Mouse (Mus musculus) MEL (cell line): ENCODE data around the gene Lrrc32. TPM values are rescaled to one million over a fixed set of nuclear protein-coding genes. Genes with fewer than 3 reads are reported as not detected.

Experiments used
- DNase-seq: peaks from one replicate; pipeline ENCODE4 v3.0.0; 2011; ENCODE audit warnings: low read depth, low spot score
- H3K27ac ChIP-seq: 2 replicates; pipeline ENCODE4 v1.5.1; 2012; ENCODE audit warnings: low read depth, mild to moderate bottlenecking, control low read depth, low read length, moderate library complexity; ENCODE audit not compliant: control insufficient read depth
- H3K27me3 ChIP-seq, 2 experiments: fragments of 150-350 bp in 1 of 2; sonication (generic) in 1 of 2; 2 replicates each; pipeline ENCODE4 v1.6.1; 2012; ENCODE audit warnings: low read length in 2 of 2, mild to moderate bottlenecking in 2 of 2, improper control_type of control experiment in 1 of 2, moderate library complexity in 1 of 2; ENCODE audit not compliant: insufficient read depth in 2 of 2, control insufficient read depth in 1 of 2
- H3K36me3 ChIP-seq, 2 experiments: 2 replicates each; pipeline ENCODE4 v1.6.1; 2012 to 2014; ENCODE audit warnings: low read length in 2 of 2, improper control_type of control experiment in 1 of 2, inconsistent platforms in 1 of 2, mild to moderate bottlenecking in 1 of 2; ENCODE audit not compliant: insufficient read depth in 2 of 2, control insufficient read depth in 1 of 2
- H3K4me1 ChIP-seq, 2 experiments: fragments of 150-350 bp in 1 of 2; sonication (generic) in 1 of 2; 2 replicates each; pipeline ENCODE4 v1.6.1; 2012; ENCODE audit warnings: low read length in 2 of 2, improper control_type of control experiment in 1 of 2, mild to moderate bottlenecking in 1 of 2; ENCODE audit not compliant: insufficient read depth in 2 of 2, control insufficient read depth in 1 of 2
- H3K4me3 ChIP-seq, 2 experiments: fragments of 150-350 bp in 1 of 2; sonication (generic) in 1 of 2; 2 replicates each; pipeline ENCODE4 v1.5.1; 2012; ENCODE audit warnings: low read depth in 2 of 2, low read length in 2 of 2, mild to moderate bottlenecking in 2 of 2, moderate library complexity in 2 of 2, control low read depth in 1 of 2, improper control_type of control experiment in 1 of 2; ENCODE audit not compliant: control insufficient read depth in 1 of 2, insufficient read depth in 1 of 2
- H3K79me2 ChIP-seq: 2 replicates; pipeline ENCODE4 v1.6.1; 2012; ENCODE audit warnings: mild to moderate bottlenecking, low read length, moderate library complexity; ENCODE audit not compliant: control insufficient read depth, poor library complexity, insufficient read depth
- H3K9ac ChIP-seq: 2 replicates; pipeline ENCODE4 v1.6.1; 2012; ENCODE audit warnings: low read depth, mild to moderate bottlenecking, control low read depth, low read length, moderate library complexity; ENCODE audit not compliant: control insufficient read depth, poor library complexity, severe bottlenecking
- H3K9me3 ChIP-seq: fragments of 150-350 bp; sonication (generic); replicated peaks from 2 replicates; pipeline ENCODE4 v1.6.1; 2012; ENCODE audit warnings: mild to moderate bottlenecking, low read length, improper control_type of control experiment, moderate library complexity; ENCODE audit not compliant: insufficient read depth
- CHD1 ChIP-seq: IDR thresholded peaks from 2 replicates; pipeline ENCODE4 v1.6.1; 2012; ENCODE audit warnings: low read depth, mild to moderate bottlenecking, inconsistent platforms, low read length, improper control_type of control experiment
- CTCF ChIP-seq, 3 experiments: IDR thresholded peaks in 2 of 3; conservative IDR thresholded peaks in 1 of 3; 2 replicates each; pipeline ENCODE4 v1.5.1; 2011 to 2012; ENCODE audit warnings: low read length in 3 of 3, low read depth in 2 of 3, mild to moderate bottlenecking in 2 of 3, improper control_type of control experiment in 1 of 3, inconsistent platforms in 1 of 3, mixed read lengths in 1 of 3, moderate library complexity in 1 of 3; ENCODE audit not compliant: control insufficient read depth in 1 of 3, insufficient read depth in 1 of 3, poor library complexity in 1 of 3, severe bottlenecking in 1 of 3
- ELF1 ChIP-seq: IDR thresholded peaks from 2 replicates; pipeline ENCODE4 v1.6.1; 2014; ENCODE audit warnings: low read depth, mild to moderate bottlenecking, inconsistent platforms, low read length, improper control_type of control experiment, moderate library complexity
- GABPA ChIP-seq: IDR thresholded peaks from 2 replicates; pipeline ENCODE4 v1.6.1; 2012; ENCODE audit warnings: low read depth, mild to moderate bottlenecking, inconsistent platforms, low read length, improper control_type of control experiment, moderate library complexity
- GATA1 ChIP-seq: IDR thresholded peaks from 2 replicates; pipeline ENCODE4 v1.6.1; 2011; ENCODE audit warnings: low read depth, low read length, improper control_type of control experiment
- HCFC1 ChIP-seq: IDR thresholded peaks from 2 replicates; pipeline ENCODE4 v1.6.1; 2012; ENCODE audit warnings: low read depth, mild to moderate bottlenecking, inconsistent platforms, low read length, improper control_type of control experiment, moderate library complexity
- MAX ChIP-seq: IDR thresholded peaks from 2 replicates; pipeline ENCODE4 v1.6.1; 2011; ENCODE audit warnings: low read length, improper control_type of control experiment
- MAZ ChIP-seq: IDR thresholded peaks from 2 replicates; pipeline ENCODE4 v1.6.1; 2012; ENCODE audit warnings: low read depth, mild to moderate bottlenecking, inconsistent platforms, low read length, improper control_type of control experiment
- MEF2A ChIP-seq: IDR thresholded peaks from 2 replicates; pipeline ENCODE4 v1.6.1; 2014; ENCODE audit warnings: low read depth, mild to moderate bottlenecking, inconsistent platforms, low read length, improper control_type of control experiment; ENCODE audit not compliant: poor library complexity, insufficient replicate concordance, severe bottlenecking; ENCODE audit errors: extremely low read depth
- MYC ChIP-seq: IDR thresholded peaks from 2 replicates; pipeline ENCODE4 v1.6.1; 2011; ENCODE audit warnings: low read depth, mild to moderate bottlenecking, low read length, improper control_type of control experiment, moderate library complexity
- POLR2A ChIP-seq, 2 experiments: IDR thresholded peaks; 2 replicates each; pipeline ENCODE4 v1.6.1; 2011 to 2012; ENCODE audit warnings: low read length in 2 of 2, mild to moderate bottlenecking in 2 of 2, control low read depth in 1 of 2, improper control_type of control experiment in 1 of 2, low read depth in 1 of 2, moderate library complexity in 1 of 2; ENCODE audit not compliant: control insufficient read depth in 1 of 2, insufficient read depth in 1 of 2, poor library complexity in 1 of 2
- POLR2AphosphoS2 ChIP-seq: IDR thresholded peaks from 2 replicates; pipeline ENCODE4 v1.6.1; 2011; ENCODE audit warnings: low read length, improper control_type of control experiment
- RCOR1 ChIP-seq: IDR thresholded peaks from 2 replicates; pipeline ENCODE4 v1.6.1; 2012; ENCODE audit warnings: low read depth, mild to moderate bottlenecking, inconsistent platforms, low read length, improper control_type of control experiment
- SIN3A ChIP-seq: IDR thresholded peaks from 2 replicates; pipeline ENCODE4 v1.6.1; 2012; ENCODE audit warnings: low read length, improper control_type of control experiment, inconsistent platforms
- TCF12 ChIP-seq: IDR thresholded peaks from 2 replicates; pipeline ENCODE4 v1.6.1; 2014; ENCODE audit warnings: low read depth, mild to moderate bottlenecking, inconsistent platforms, low read length, improper control_type of control experiment, moderate library complexity
- USF2 ChIP-seq, 2 experiments: IDR thresholded peaks; 2 replicates each; pipeline ENCODE4 v1.6.1; 2011 to 2012; ENCODE audit warnings: improper control_type of control experiment in 2 of 2, low read length in 2 of 2, borderline replicate concordance in 1 of 2, inconsistent platforms in 1 of 2, low read depth in 1 of 2, mild to moderate bottlenecking in 1 of 2; ENCODE audit not compliant: insufficient read depth in 1 of 2
- ZKSCAN1 ChIP-seq: IDR thresholded peaks from 2 replicates; pipeline ENCODE4 v1.6.1; 2012; ENCODE audit warnings: low read depth, mild to moderate bottlenecking, inconsistent platforms, low read length, improper control_type of control experiment, moderate library complexity
- ZMIZ1 ChIP-seq: IDR thresholded peaks from 2 replicates; pipeline ENCODE4 v1.6.1; 2012; ENCODE audit warnings: low read depth, mild to moderate bottlenecking, inconsistent platforms, low read length, improper control_type of control experiment, moderate library complexity
- ZNF384 ChIP-seq: IDR thresholded peaks from 2 replicates; pipeline ENCODE4 v1.6.1; 2012; ENCODE audit warnings: low read depth, mild to moderate bottlenecking, inconsistent platforms, low read length, improper control_type of control experiment
- polyA plus RNA-seq, 2 experiments: library from polyadenylated mRNA; stranded (reverse) in 1 of 2; unstranded in 1 of 2; fragments of >175 nt in 1 of 2; fragments of >200 nt in 1 of 2; gene quantifications; 2 replicates each; pipeline versions ENCODE4 v1.2.1 to v1.2.4; 2012; ENCODE audit warnings: low replicate concordance in 2 of 2, low read depth in 1 of 2; ENCODE audit not compliant: insufficient read length in 2 of 2, insufficient read depth in 1 of 2, missing spikeins in 1 of 2
- total RNA-seq: library from RNA; depleted of rRNA; stranded (reverse); fragments of 300-350 nt; gene quantifications from 2 replicates; pipeline ENCODE4 v1.2.3, GENCODE M21; 2012; rRNA removed

Gene Lrrc32
- total RNA-seq: not detected in 2 replicates
- polyA plus RNA-seq: not detected

DNA sequence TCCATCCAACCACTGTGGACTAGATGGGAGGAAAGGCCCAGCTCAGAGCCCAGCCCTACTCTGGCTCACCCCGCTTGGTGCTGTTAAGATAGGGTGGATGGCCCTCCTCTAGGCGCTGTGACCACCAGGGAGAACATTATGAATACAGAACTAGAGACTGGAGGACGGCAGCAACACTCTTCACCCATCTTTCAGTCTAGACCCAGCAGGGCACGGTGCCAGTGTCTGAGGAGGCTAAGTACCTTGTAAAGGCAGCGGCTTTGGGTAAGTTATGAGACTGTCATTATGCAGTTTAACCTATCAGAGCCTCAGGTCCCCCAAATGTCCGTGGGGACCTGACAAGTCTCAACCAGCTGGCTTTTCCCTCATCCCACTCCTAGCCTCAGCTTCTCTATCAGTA, at the start of gene Lrrc32:
Gene Lrrc32, plus strand, starts transcription at position 153 of the 400 bp plus-strand sequence.
- TF ChIP-seq POLR2A (IDR thresholded peaks at IDR 0.05; ENCODE audit: control insufficient read depth in 1 of 2, insufficient read depth in 1 of 2, low read depth in 1 of 2, low read length in 2 of 2, poor library complexity in 1 of 2) (no peak), GABPA (no peak), POLR2AphosphoS2 (no peak), MAZ (no peak), ZKSCAN1 (no peak), GATA1 (no peak), MAX (no peak), SIN3A (no peak), ZNF384 (no peak)
- Histone ChIP-seq H3K4me3 (peak within 1 kb of the TSS in 1 of 2 experiments; percentile 13; a peak in 2 of 4 replicates), H3K36me3 (no peaks in the 10 kb centered on the region), H3K27ac (no peak within 1 kb of the TSS), H3K9me3 (no peaks in the 10 kb centered on the region), H3K9ac (no peak within 1 kb of the TSS), H3K27me3 (no peaks in the 10 kb centered on the region; a peak in 2 of 4 replicates), H3K79me2 (no peaks in the 10 kb centered on the region), H3K4me1 (no peaks in the 10 kb centered on the region)
- no peak for DNase-seq

DNA sequence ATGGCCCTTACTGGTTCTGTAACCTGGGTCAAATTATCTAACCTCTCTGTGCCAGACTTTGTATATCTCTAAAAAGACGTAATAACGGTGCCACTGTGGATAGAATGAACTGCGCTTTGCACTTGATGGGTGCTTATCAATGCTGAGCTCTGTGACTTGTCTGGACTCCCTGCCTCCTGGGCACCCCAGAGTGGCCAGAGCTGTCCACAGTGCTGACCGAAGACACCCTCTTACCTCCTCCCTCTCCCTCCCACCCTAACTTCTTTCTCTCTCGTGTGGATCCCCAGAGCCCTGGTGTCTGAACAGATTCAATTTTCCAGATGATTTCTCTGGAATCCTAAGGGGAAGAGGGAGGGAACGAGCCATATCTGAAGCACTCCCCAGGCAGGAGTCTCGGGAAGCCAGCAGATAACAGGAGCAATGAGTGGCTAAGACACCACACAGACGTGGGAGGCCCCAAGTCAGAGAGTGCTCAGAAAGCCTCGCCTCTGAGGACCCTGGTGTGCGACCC, 49.1 kb upstream of the Lrrc32 start, which contains the start of gene Gucy2d:
Gene Gucy2d, plus strand, starts transcription at position 461 of the 511 bp plus-strand sequence.
- Histone ChIP-seq H3K4me1 (no peaks in the 10 kb centered on the region), H3K27ac (no peak within 1 kb of the TSS), H3K79me2 (no peaks in the 10 kb centered on the region), H3K9ac (no peak within 1 kb of the TSS), H3K36me3 (no peaks in the 10 kb centered on the region), H3K27me3 (no peaks in the 10 kb centered on the region; a peak in 1 of 4 replicates), H3K9me3 (no peaks in the 10 kb centered on the region), H3K4me3 (no peak within 1 kb of the TSS)
- no peak for TF ChIP-seq MYC
- TF ChIP-seq RCOR1: no peak
- TF ChIP-seq HCFC1: no peak
- TF ChIP-seq USF2 (IDR thresholded peaks at IDR 0.05; ENCODE audit: borderline replicate concordance in 1 of 2, insufficient read depth in 1 of 2, low read depth in 1 of 2, low read length in 2 of 2): no peak
- DNase-seq: peak; percentile 46

DNA sequence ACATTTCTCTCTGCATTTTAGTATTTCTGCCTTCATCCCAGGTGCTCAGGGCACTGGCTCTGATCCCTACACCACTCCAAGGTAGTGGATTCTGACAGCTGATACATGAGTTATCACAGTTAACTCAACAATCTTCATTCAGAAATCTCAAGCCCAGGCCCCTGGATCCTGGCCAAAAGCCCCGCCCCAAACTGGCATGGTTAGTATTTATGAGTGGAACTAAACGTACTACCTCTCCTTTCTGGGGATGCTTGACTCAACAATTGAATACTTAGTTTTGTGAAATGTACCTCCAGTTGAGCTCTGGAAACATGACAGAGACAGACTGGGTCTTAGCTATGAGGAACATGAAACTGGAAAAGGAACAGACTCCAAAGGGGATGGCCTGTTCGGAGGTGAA, 42.2 kb upstream of the Lrrc32 start:
- Histone ChIP-seq H3K9me3 (no peaks in the 10 kb centered on the region), H3K4me3 (no peak overlapping the region), H3K9ac (no peak overlapping the region), H3K27me3 (no peaks in the 10 kb centered on the region; a peak in 1 of 4 replicates), H3K27ac (no peak overlapping the region), H3K36me3 (no peaks in the 10 kb centered on the region), H3K4me1 (no peaks in the 10 kb centered on the region), H3K79me2 (no peaks in the 10 kb centered on the region)
- no peak for DNase-seq
- TF ChIP-seq MEF2A (no peak), ZNF384 (no peak), CHD1 (no peak), TCF12 (no peak), POLR2AphosphoS2 (no peak), SIN3A (no peak), ELF1 (no peak), CTCF (IDR thresholded peaks at IDR 0.05 in 2 of 3, conservative IDR thresholded peaks at IDR 0.05 in 1 of 3; ENCODE audit: control insufficient read depth in 1 of 3, insufficient read depth in 1 of 3, low read depth in 2 of 3, low read length in 3 of 3, poor library complexity in 1 of 3, severe bottlenecking in 1 of 3) (no peak), ZMIZ1 (no peak)
